Mouse (Mus musculus) CD4-positive, CD25-positive, alpha-beta regulatory T cell, adult 2 months (primary cell): ENCODE data around the gene Baiap2l2.
A peak's percentile ranks its signal among the peaks of the same experiment; 100 is the strongest.

ENCODE experiments used
- DNase-seq: peaks from one replicate; pipeline ENCODE4 v3.0.0-alpha.2; 2012; ENCODE audit warnings: low read depth, low spot score

The Baiap2l2 gene

DNA sequence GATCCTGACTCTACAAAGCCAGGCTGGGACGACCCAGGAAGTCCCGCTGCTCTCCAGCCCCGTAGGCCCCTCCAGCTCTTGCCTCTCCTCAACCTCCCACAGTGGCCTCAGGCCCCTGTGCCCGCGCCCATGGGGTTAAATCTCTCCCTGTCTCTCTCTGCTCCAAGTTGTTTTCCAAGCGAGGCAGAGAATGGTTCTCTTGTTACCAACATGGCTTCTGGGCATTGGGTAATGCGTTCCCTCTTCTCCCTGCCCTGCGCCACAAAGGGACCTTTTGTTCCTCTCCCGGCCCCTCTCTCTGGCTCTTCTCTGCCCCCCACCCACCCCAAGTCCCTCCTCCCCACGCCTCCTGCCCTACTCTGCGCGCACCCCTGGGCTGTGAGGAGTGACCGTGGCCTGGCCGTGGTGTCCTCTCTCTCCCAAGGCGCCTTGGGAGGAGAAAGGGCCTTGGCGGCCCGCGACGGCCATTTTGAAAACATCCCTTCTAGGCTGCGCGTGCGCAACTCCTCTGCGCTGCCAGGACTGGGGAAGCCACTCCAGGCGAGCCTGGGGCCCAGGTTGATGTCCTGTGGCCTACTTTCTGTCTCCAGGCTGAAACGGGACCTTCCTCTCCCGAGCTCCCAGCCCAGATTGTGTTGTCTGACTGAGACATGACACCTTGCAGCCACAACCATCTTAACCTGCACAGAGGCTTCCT lies 72.4 kb downstream of the Baiap2l2 start:
- no peak for DNase-seq

DNA sequence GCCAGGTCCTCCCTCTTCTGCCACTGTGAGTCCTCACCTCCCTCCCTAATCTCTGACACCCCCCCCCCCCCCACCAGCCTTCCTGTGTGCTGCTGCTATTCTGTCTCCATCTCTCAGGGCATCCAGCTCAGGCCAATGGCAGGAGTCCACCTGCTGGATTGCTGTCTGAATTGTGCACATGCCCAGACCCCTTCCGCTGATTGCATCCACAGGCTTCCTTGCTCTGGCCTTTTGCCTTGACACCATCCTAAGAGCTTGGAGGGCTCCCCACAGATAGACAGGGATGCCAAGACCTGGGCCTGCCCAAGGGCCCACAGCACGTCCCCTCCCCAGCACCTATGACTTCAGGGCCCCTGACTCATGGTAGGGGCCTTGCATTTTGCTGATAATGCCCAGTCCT lies 75.0 kb downstream of the Baiap2l2 start:
- DNase-seq = no peak

DNA sequence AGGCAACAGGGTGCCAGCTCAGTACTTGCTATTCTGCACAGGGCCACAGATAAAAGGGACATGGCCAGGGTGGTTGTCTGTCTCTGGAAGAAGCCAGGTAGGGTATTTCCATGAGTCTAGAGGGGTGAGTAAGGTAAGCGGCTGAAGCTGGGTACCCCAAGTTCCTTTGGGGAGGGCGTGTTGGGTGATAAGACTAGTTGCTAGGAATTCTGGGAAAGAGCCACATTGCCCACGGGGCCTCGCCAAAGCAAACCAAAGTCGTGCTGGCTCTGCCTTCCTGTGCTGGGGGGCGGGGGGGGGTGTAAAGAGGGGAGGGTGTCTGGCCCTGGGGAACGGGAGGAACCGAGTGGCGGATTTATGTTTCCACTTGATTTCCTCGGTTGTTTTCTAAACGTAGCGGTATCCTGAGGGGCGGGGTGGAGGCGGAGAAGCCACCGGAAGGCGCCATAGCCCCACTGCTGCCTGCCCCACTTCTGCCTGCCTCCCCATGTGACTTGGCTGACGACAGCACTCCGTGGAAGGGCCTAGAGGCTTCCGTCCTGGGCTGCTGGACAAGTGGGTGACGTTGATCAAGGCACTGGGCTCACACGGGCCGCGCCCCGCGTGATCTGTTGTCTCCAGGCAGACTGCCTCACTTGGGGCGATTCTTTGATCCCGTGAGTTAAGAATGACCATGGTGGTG lies 76.4 kb downstream of the Baiap2l2 start:
- peak; percentile 86 for DNase-seq

DNA sequence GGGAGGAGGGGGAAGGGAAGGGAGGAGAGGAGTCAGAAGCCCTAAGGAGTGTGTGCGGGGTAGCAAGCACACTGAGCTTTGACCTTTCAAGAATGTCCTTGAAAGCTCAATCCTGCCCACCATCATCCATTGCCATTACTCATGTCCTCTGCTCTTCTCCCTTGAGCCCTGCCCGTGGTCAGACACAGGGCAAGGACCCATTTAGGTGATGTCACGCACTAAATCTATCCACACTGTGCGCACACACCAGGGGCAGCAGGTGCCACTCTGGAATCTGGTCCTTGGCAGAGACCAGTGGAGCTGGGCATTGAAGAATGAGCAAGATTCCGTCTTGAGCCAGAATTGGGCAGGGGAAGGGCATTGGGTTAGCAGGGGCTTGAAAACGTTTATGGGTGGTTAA lies 77.1 kb downstream of the Baiap2l2 start:
- no peak for DNase-seq
